Mouse (Mus musculus) G1E (cell line): ENCODE results near the gene Mark4.

Experiments
- CTCF ChIP-seq: IDR thresholded peaks from 2 replicates; pipeline ENCODE4 v1.5.1; 2012; ENCODE audit warnings: low read depth, low read length, inconsistent platforms, mixed read lengths
- GATA1 ChIP-seq: IDR thresholded peaks from 2 replicates; pipeline ENCODE4 v1.6.1; 2012; ENCODE audit warnings: borderline replicate concordance, low read length, inconsistent platforms, mixed read lengths
- TAL1 ChIP-seq: conservative IDR thresholded peaks from 2 replicates; pipeline ENCODE4 v1.6.1; 2012; ENCODE audit warnings: low read depth, low read length, inconsistent platforms, mixed read lengths

DNA sequence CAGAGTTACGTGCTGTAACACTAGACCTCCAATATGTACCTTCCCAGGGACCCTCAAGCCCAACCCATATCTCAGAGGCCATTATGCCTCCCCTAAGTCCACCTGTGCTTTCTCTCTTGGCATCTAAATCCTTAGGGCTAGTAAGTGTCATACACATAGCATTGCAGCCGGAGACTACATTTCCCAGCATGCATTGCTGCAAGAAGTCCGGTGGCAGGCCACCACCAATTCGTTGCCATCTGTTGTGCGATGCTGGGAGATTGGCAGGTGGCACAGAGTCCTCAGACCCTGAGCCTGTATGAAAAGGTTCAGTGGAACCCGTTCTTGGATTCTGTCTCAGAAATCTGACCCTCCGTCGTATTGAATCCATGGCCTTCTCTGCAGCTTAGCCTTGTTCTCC is 28.9 kb downstream of the Mark4 start:
- TF ChIP-seq CTCF (no peak), GATA1 (no peak), TAL1 (no peak)
